Mouse (Mus musculus) heart, postnatal 10 days (tissue): Measurements from ENCODE around the gene Sptb. TPM values are rescaled to one million over a fixed set of nuclear protein-coding genes. Genes with fewer than 3 reads are reported as not detected.

Experiments used
- DNase-seq, 2 experiments: peaks; one replicate each; pipeline ENCODE4 v3.0.0; 2021
- intact Hi-C: fragments of 180-260 bp; cut with DNase I; formaldehyde crosslinking; loops from one replicate; pipeline ENCODE4 v1.15.1; 2025
- total RNA-seq, 2 experiments: library from RNA; stranded (reverse); gene quantifications; 2 replicates each; pipeline ENCODE4 v1.2.3; 2021

The Sptb gene
- 10 to 100 TPM; 59.0 to 60.3 TPM for total RNA-seq

DNA sequence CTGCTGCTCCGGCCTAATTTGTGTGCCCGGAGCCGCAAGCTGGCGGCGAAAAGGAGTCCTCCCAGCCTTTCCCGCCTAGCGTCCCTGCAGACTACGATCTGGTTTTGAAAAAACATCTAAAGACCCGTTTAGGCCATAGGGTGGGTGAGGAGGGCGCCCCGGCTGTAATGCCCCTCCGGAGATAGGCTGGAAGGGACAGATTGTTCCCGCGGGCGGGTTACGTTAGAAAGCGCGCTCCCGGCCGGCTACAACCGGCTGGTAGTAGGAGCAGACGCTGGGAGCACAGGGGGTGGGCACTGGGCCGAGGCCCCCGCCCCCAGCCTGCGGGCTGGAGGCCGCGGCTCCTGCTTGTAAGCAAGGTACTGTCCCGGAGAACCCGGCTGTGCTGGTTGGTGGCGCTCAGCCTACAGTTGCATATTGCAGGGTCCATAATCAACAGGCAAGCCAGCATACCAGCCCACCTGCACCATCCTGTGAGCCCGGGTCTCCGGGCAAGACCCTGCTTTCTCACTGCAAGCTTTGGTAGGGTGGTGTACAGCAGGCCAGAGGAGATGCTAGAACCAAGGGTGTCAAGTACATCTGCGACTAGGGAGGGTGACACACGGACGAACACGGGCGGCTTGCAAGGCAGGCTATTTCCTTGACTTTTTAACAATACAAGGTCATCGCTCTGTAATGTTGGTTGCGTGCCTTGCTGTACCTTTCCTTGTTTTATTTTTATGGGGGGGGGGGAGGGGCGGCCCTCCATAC lies at the start of gene Sptb:
TSS of gene Sptb (minus strand) at position 197 of the 750 bp plus-strand sequence.
- peak; percentile 78 to 79 for DNase-seq
- intact Hi-C loops = loop anchor here (10.0 kb wide), 1 partner anchor 216 kb away; no protein-coding TSS in a partner anchor

DNA sequence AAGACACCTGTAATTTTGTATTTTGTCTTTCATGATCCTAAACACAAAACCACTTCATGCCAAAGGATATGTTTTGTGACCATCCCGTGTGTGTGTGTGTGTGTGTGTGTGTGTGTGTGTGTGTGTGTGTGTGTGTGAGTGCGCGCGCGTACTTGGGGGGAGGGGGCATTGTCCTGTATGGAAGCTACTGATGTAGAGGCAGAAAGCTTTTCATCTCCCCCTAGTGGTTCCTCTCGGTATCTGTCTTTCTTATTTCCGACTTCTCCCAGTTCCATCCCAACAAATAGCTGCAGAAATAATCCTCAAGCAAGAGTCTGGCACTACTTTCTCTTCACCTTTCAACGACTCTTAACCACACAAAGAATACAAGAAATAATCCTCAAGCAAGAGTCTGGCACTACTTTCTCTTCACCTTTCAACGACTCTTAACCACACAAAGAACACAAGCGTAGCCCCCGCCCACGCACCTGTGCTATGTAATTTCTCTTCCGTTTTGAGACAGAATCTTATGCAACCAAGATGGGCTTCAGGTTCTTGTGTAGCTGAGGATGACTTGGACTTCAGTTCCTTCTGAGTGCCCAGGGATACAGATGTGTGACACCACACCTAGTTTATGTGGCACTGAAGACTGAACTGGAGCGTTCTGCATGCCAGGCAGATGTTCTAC lies 42.4 kb upstream of the Sptb start:
- DNase-seq = peak; percentile 50 to 71
- intact Hi-C loops = no loop called here

DNA sequence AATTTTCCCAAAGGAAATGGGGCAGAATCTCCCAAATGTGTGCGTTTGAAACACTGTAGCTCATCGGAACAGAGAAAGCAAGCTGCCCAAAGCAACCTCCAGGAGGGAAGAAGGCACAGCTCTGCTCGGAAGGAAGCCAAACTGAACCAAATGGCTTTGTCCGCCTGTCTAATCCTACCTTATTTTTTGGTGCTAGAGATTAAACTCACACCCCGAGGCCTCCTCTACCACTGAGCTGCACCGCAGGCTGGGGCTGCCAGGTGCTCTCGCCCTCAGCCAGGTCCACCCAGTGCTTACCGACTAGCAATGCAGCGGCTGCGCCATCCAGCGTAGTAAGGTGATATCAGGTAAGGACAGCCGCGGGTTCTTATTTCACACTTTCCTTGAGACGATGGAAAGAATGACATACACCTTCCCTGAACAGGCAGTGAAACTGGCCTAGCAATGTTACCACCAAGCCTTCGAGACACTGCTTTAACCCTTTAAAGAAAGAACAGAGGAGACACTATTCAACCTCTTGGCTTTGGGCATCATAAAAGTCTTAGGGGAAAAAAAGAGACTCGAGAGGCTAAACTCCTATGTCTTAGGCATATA lies 40.6 kb upstream of the Sptb start:
- intact Hi-C loops = no loop called here
- no peak for DNase-seq

DNA sequence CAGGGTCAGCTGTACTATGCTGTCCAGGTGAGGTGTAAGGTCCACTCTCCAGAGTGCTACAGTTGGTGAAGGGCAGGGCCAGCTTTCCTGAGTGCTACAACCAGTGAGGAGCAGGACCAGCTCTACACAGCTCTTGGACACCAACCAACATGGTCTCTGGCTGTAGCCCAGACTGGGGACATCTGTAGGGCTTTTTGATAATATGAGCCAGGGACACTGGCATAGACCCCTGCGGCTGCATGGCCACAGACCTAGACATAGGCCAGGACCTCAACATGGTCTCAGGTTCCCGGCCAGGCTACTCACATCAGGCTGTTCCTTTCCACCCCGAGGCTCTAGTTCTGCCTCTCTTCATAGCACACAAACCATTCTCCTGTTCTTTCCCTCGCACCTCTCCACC lies 17.6 kb upstream of the Sptb start:
- DNase-seq = no peak
- intact Hi-C loops = no loop called here

DNA sequence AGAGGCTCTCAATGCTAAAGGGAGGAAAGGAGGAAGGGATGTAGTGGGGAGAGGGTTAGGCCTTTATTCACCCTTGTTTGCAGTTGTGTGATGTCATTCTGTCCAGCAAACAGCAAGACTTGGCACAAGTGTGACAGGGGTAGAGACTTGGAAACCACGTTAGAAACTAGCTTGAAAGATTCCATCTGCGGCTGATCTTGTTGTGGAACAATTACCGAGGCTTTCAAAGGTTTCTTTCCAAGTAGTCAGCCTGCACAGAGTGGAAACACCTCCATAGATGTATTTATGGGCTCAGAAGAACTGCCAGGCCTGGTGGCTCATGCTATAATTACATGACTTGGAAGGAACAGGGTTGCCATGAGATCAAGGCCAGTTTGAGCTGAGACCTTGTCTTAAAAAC lies 11.7 kb upstream of the Sptb start:
- peak in 1 of 2 experiments; percentile 10 for DNase-seq
- intact Hi-C loops = no loop called here

GRCm38 (mm10) chr12:76720572-76720971 lies 10.2 kb upstream of the Sptb start:
- intact Hi-C loops = no loop called here
- DNase-seq = no peak

- DNase-seq = no peak
- intact Hi-C loops = loop anchor here (10.0 kb wide), 1 partner anchor 224 kb away; no protein-coding TSS in a partner anchor
Measured at GRCm38 (mm10) chr12:76718384-76718783, 8.0 kb upstream of the Sptb start.

GRCm38 (mm10) chr12:76709795-76710350 lies 474 bp downstream of the Sptb start:
- intact Hi-C loops = loop anchor here (2.0 to 10.0 kb wide), 3 partner anchors 38 to 215 kb away; no protein-coding TSS in a partner anchor

DNA sequence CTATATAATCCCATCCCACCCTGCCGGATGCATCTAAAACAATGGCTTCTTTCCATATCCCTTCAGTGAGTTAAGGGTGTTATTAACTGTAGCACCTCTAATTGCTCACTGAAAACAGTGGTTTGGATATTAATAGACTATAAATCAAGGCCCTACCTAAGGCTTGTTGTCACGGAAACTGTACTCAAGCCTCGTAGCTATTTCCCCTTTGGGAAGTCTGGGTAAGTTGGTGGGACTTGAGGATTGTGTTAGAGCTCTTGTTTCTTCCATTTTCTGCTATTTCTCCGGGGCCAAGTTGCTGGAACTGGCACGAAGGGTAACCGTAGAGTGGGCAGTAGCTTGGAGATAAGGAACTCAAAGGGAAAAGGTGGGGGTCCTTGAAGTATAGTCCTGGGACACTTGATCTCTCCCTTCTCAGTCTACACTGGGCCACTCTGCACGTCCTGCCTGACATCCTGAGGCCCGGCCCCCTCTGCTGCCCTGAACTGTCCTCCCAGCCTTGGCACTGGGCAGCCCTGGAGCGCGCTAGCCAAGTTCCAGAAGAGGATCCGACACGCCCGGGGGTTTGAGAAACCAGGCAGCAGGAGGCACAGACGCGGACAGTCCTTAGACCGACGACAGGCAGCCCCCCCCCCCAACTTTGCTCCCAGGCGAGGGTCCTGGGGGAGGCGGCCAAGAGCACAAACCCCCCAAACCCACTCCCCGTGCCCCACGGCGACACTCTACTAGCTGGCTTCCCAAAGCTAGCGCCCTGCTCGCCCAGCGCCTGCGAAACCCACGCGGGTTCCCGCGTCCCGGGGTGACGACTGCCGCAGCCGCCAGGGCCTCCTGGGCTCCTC lies 1.2 kb downstream of the Sptb start:
- DNase-seq = peak; percentile 81 to 85
- intact Hi-C loops = loop anchor here (2.0 to 5.0 kb wide), 2 partner anchors 37 to 58 kb away; no protein-coding TSS in a partner anchor

More at GRCm38 (mm10) chr12:76709795-76710350, 474 bp downstream of the Sptb start:
- peak; percentile 81 to 86 for DNase-seq

- DNase-seq = no peak
- intact Hi-C loops = loop anchor here (2.0 to 5.0 kb wide), 2 partner anchors 36 to 57 kb away; no protein-coding TSS in a partner anchor
Measured at GRCm38 (mm10) chr12:76708181-76708580, 2.2 kb downstream of the Sptb start.

DNA sequence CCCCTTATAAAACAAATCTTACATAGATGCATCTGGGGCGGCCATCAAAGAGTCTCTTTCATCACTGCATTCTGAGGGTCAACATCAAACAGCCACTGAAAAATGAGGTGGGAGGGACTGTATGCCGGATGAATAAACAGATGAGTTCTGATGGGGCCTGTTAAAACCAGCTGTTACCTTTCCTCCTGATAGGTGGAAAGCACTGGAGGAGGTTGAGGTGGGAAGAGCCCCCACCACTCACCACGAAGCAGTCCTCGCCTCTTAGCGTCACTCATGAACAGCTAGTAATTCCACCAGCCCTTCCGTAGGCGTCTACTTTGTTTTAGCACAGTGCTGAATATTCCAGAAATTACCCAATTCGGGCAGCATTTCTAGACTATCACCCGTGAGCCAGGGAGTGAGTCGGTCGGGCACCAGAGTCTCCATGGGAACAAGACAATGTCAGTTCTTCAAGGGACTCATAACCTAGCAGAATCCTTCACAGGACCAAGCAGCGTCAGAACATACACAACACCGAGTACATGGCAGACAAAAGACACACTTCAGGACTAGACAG lies 13.9 kb downstream of the Sptb start:
- no peak for DNase-seq
- intact Hi-C loops = no loop called here

GRCm38 (mm10) chr12:76695773-76696172 lies 14.6 kb downstream of the Sptb start:
- DNase-seq = no peak
- intact Hi-C loops = no loop called here

DNA sequence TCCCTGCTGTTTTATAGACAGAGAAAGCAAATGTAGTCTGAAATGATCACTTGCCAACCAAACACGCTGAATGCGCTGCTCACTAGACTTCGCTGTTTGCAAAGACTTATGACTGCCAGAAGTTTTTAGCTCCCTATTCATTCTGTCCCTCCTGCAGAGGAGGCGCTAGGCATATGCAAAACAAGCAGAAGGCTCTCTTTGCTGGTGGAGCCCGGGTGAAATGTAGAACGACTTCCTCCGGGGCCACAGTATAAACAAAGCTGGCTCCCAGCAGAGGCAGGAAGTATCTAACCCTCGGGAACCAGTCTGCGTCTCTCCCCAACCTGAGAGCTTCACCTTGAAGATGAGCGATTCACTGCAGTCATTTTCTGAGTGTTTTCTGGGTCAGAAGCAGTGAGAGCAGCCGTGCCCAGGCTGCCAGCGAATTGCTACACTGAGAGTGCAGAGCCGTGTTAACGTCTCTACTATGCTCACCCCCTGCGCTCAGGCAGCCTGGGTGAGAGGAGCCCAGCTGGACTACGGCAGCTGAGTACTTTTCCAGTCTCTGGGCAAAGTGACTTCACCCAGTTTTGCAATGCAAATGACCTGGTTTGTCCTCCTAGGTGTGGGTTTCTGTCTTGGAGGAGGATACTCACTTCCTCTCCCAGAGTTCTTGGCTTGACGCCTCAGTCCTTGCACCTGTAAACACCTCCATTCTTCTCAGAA lies 15.4 kb downstream of the Sptb start:
- peak; percentile 23 to 29 for DNase-seq
- intact Hi-C loops = no loop called here

- no peak for DNase-seq
- intact Hi-C loops = no loop called here
Measured at GRCm38 (mm10) chr12:76687498-76688200, 22.7 kb downstream of the Sptb start.

- no peak for DNase-seq
- intact Hi-C loops = no loop called here
Measured at GRCm38 (mm10) chr12:76685647-76686046, 24.7 kb downstream of the Sptb start.

GRCm38 (mm10) chr12:76684493-76684892 lies 25.9 kb downstream of the Sptb start:
- intact Hi-C loops = no loop called here
- peak in 1 of 2 experiments; percentile 25 for DNase-seq

DNA sequence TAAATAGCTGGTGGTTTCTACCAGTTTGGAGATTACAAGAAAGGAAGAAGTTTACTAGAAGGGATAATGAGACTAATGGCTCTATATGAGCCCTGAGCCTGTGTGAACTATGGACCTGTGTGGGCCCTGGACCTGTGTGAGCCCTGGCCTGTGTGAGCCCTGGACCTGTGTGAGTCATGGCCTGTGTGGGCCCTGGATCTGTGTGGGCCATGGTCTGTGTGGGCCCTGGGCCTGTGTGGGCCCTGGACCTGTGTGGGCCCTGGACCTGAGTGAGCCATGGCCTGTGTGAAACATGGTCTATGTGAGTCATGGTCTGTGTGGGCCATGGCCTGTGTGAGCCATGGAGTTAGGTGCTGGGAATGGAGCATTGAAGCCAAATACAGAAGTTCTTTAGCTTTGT lies 28.4 kb downstream of the Sptb start:
- DNase-seq = no peak
- intact Hi-C loops = no loop called here

DNA sequence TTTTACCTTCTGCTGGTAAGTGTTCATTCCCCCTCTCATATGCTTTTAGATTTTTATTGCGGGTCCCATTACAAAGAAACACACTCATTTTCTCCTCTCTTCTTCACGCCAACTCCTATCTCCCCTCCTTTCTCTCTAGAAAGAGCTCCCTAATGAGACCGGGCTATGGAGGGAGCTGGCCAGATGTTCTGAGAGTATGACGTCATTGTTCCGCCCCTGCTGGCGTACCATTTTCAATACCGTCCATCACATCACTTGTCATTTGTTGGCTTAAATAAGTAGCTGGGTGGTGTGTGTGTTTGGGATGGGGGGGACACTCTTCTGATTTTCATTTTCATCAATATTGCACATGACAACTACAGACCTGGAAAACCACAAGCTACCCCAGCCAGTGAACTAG lies 33.3 kb downstream of the Sptb start:
- intact Hi-C loops = no loop called here
- no peak for DNase-seq

GRCm38 (mm10) chr12:76676477-76676876 lies 33.9 kb downstream of the Sptb start:
- DNase-seq = no peak
- intact Hi-C loops = no loop called here
